ENCODE assay signal across 1 mouse cellular context in genomic region chr11:52345939-52346634, GRCm38 (mm10).
TF ChIP-seq lines count a peak whose summit lies in the region.

No protein-coding gene starts in this region.

TF ChIP-seq in MEL, 35 proteins besides CTCF, POLR2A, EP300 and RAD21 (continued from another document):
- TF ChIP-seq BHLHE40 (IDR thresholded peaks at IDR 0.05; ENCODE audit: borderline replicate concordance, low read depth, low read length) (peak; percentile 40; the same call in 1 of the 2 replicates), SMC3 (IDR thresholded peaks at IDR 0.05; ENCODE audit: low read depth, low read length) (peak; percentile 60), ZMIZ1 (IDR thresholded peaks at IDR 0.05; ENCODE audit: low read depth, low read length) (no peak), USF1 (IDR thresholded peaks at IDR 0.05; ENCODE audit: low read depth, low read length) (0 out of 2 replicates have a peak, but pooled peaks have one; percentile 5)
